Mouse (Mus musculus): ENCODE measurements around the gene Neurl1a. TPM values are rescaled to one million over a fixed set of nuclear protein-coding genes. Genes with fewer than 3 reads are reported as not detected.

Neurl1a gene
- polyA plus RNA-seq, 1 experiment: 4.6 TPM

GRCm38 (mm10) chr19:47153767-47154166 lies 24.9 kb upstream of the Neurl1a start:
- Histone ChIP-seq H3K4me1 (ENCODE audit: control insufficient read depth, insufficient read depth, low read length) (no peaks in the 10 kb centered on the region), H3K27ac (ENCODE audit: control insufficient read depth, insufficient read depth, low read depth, low read length, poor library complexity) (no peak overlapping the region), H3K4me3 (replicated peaks; ENCODE audit: control insufficient read depth, low read depth, low read length) (no peak overlapping the region)
- 85% methylated on average over 7 of the region's 7 CpGs for WGBS
- TF ChIP-seq CTCF (IDR thresholded peaks at IDR 0.05; ENCODE audit: control insufficient read depth, insufficient read depth, low read length) (no peak), POLR2A (IDR thresholded peaks at IDR 0.05; ENCODE audit: borderline replicate concordance, control insufficient read depth, low read depth, low read length) (no peak)

GRCm38 (mm10) chr19:47157664-47158063 lies 21.0 kb upstream of the Neurl1a start, which contains the start of gene Calhm3:
TSS of gene Calhm3 (minus strand) at chr19:47157764.
- Histone ChIP-seq H3K4me1 (ENCODE audit: control insufficient read depth, insufficient read depth, low read length) (no peaks in the 10 kb centered on the region), H3K27ac (ENCODE audit: control insufficient read depth, insufficient read depth, low read depth, low read length, poor library complexity) (no peak within 1 kb of the TSS), H3K4me3 (replicated peaks; ENCODE audit: control insufficient read depth, low read depth, low read length) (no peak within 1 kb of the TSS)
- TF ChIP-seq POLR2A (IDR thresholded peaks at IDR 0.05; ENCODE audit: borderline replicate concordance, control insufficient read depth, low read depth, low read length) (no peak), CTCF (IDR thresholded peaks at IDR 0.05; ENCODE audit: control insufficient read depth, insufficient read depth, low read length) (no peak)
- 83% methylated on average over 11 of the region's 11 CpGs for WGBS

GRCm38 (mm10) chr19:47161669-47162068 lies 17.0 kb upstream of the Neurl1a start:
- TF ChIP-seq CTCF (IDR thresholded peaks at IDR 0.05; ENCODE audit: control insufficient read depth, insufficient read depth, low read length) (no peak), POLR2A (IDR thresholded peaks at IDR 0.05; ENCODE audit: borderline replicate concordance, control insufficient read depth, low read depth, low read length) (no peak)
- Histone ChIP-seq H3K27ac (ENCODE audit: control insufficient read depth, insufficient read depth, low read depth, low read length, poor library complexity) (no peak overlapping the region), H3K4me1 (ENCODE audit: control insufficient read depth, insufficient read depth, low read length) (no peaks in the 10 kb centered on the region; the same call in 1 of the 2 replicates), H3K4me3 (replicated peaks; ENCODE audit: control insufficient read depth, low read depth, low read length) (no peak overlapping the region)
- 58% methylated on average over 4 of the region's 4 CpGs for WGBS

- Histone ChIP-seq H3K4me3 (replicated peaks; ENCODE audit: control insufficient read depth, low read depth, low read length) (no peak overlapping the region), H3K27ac (ENCODE audit: control insufficient read depth, insufficient read depth, low read depth, low read length, poor library complexity) (no peak overlapping the region), H3K4me1 (ENCODE audit: control insufficient read depth, insufficient read depth, low read length) (no peaks in the 10 kb centered on the region; the same call in 1 of the 2 replicates)
- TF ChIP-seq POLR2A (IDR thresholded peaks at IDR 0.05; ENCODE audit: borderline replicate concordance, control insufficient read depth, low read depth, low read length) (no peak), CTCF (IDR thresholded peaks at IDR 0.05; ENCODE audit: control insufficient read depth, insufficient read depth, low read length) (no peak)
- WGBS: 84% methylated on average over 6 of the region's 6 CpGs
These were observed 15.4 kb upstream of the Neurl1a start for GRCm38 (mm10) chr19:47163176-47163744.

- Histone ChIP-seq H3K4me1 (ENCODE audit: control insufficient read depth, insufficient read depth, low read length) (no peaks in the 10 kb centered on the region; the same call in 1 of the 2 replicates), H3K4me3 (replicated peaks; ENCODE audit: control insufficient read depth, low read depth, low read length) (no peak overlapping the region), H3K27ac (ENCODE audit: control insufficient read depth, insufficient read depth, low read depth, low read length, poor library complexity) (no peak overlapping the region)
- TF ChIP-seq POLR2A (IDR thresholded peaks at IDR 0.05; ENCODE audit: borderline replicate concordance, control insufficient read depth, low read depth, low read length) (no peak), CTCF (IDR thresholded peaks at IDR 0.05; ENCODE audit: control insufficient read depth, insufficient read depth, low read length) (no peak)
- WGBS: 65% methylated on average over 3 of the region's 3 CpGs
These were observed 11.9 kb upstream of the Neurl1a start for GRCm38 (mm10) chr19:47166758-47167157.

GRCm38 (mm10) chr19:47167617-47168214 lies 10.9 kb upstream of the Neurl1a start:
- WGBS: 56% methylated on average over 7 of the region's 7 CpGs
- TF ChIP-seq POLR2A (IDR thresholded peaks at IDR 0.05; ENCODE audit: borderline replicate concordance, control insufficient read depth, low read depth, low read length): no peak
- TF ChIP-seq CTCF (IDR thresholded peaks at IDR 0.05; ENCODE audit: control insufficient read depth, insufficient read depth, low read length): no peak
- Histone ChIP-seq H3K4me3 (replicated peaks; ENCODE audit: control insufficient read depth, low read depth, low read length) (no peak overlapping the region), H3K4me1 (ENCODE audit: control insufficient read depth, insufficient read depth, low read length) (no peaks in the 10 kb centered on the region; the same call in 1 of the 2 replicates), H3K27ac (ENCODE audit: control insufficient read depth, insufficient read depth, low read depth, low read length, poor library complexity) (no peak overlapping the region)

- 6% methylated on average over 13 of the region's 13 CpGs for WGBS
- no peak overlapping the region for H3K4me3 ChIP-seq (replicated peaks; ENCODE audit: control insufficient read depth, low read depth, low read length)
- H3K4me1 ChIP-seq (ENCODE audit: control insufficient read depth, insufficient read depth, low read length): no peaks in the 10 kb centered on the region; the same call in 1 of the 2 replicates
- no peak overlapping the region for H3K27ac ChIP-seq (ENCODE audit: control insufficient read depth, insufficient read depth, low read depth, low read length, poor library complexity)
- TF ChIP-seq POLR2A (IDR thresholded peaks at IDR 0.05; ENCODE audit: borderline replicate concordance, control insufficient read depth, low read depth, low read length): no peak
- peak; percentile 68 for TF ChIP-seq CTCF (IDR thresholded peaks at IDR 0.05; ENCODE audit: control insufficient read depth, insufficient read depth, low read length)
These were observed 10.4 kb upstream of the Neurl1a start for GRCm38 (mm10) chr19:47168223-47168622.

GRCm38 (mm10) chr19:47168793-47169412 lies 9.7 kb upstream of the Neurl1a start:
- WGBS: 14% methylated on average over 11 of the region's 11 CpGs
- H3K4me3 ChIP-seq (replicated peaks; ENCODE audit: control insufficient read depth, low read depth, low read length): no peak overlapping the region
- no peaks in the 10 kb centered on the region; the same call in 1 of the 2 replicates for H3K4me1 ChIP-seq (ENCODE audit: control insufficient read depth, insufficient read depth, low read length)
- H3K27ac ChIP-seq (ENCODE audit: control insufficient read depth, insufficient read depth, low read depth, low read length, poor library complexity): no peak overlapping the region
- TF ChIP-seq POLR2A (IDR thresholded peaks at IDR 0.05; ENCODE audit: borderline replicate concordance, control insufficient read depth, low read depth, low read length): no peak
- peak; percentile 75 for TF ChIP-seq CTCF (IDR thresholded peaks at IDR 0.05; ENCODE audit: control insufficient read depth, insufficient read depth, low read length)

Data from bone marrow, adult 2 months (tissue).